In genomic region chr7:127016971-127017949, GRCm38 (mm10) we compare ENCODE assay signal across 8 mouse cellular contexts. TPM values are rescaled to one million over a fixed set of nuclear protein-coding genes. Genes with fewer than 3 reads are reported as not detected.
DNase-seq lines count a peak whose midpoint lies in the region; ATAC-seq and TF ChIP-seq lines count a peak whose summit lies in the region.

TSS of gene Pagr1a (minus strand) at chr7:127017352.

- in situ Hi-C loops in CH12.LX (cut with MboI; ENCODE audit: low pct_ligation_motif_present, low pct_unique_long_range_greater_than_20kb, low sequenced_read_pairs), result loop anchor here (5.0 to 10.0 kb wide), 2 partner anchors 55 to 312 kb away; partner anchors contain the start of gene Coro1a

- peaks cover 14% of the 10 kb centered on the region for H3K79me2 ChIP-seq in CH12.LX (replicated peaks; ENCODE audit: control insufficient read depth, extremely low read depth, insufficient read depth, poor library complexity, severe bottlenecking)

- no peaks in the 10 kb centered on the region for H3K27me3 ChIP-seq in CH12.LX (replicated peaks)
- no peaks in the 10 kb centered on the region for H3K27me3 ChIP-seq in forebrain, embryonic 11.5 days (ENCODE audit: control insufficient read depth, insufficient read depth, low read length)
- no peaks in the 10 kb centered on the region for H3K27me3 ChIP-seq in heart, embryonic 16.5 days (ENCODE audit: control insufficient read depth, insufficient read depth, low read length)
- no peaks in the 10 kb centered on the region for H3K27me3 ChIP-seq in liver, embryonic 15.5 days
- no peaks in the 10 kb centered on the region for H3K27me3 ChIP-seq in neural tube, embryonic 12.5 days (replicated peaks)

- dilution Hi-C loops in CH12.LX (cut with MboI; ENCODE audit: extremely low pct_ligation_motif_present, extremely low pct_unique_long_range_greater_than_20kb, low sequenced_read_pairs), result no loop called here

- DNase-seq in CH12.LX (ENCODE audit: extremely low read depth), result peak; percentile 100
- DNase-seq in c-Kit-positive CD71-positive TER-119-negative erythroid progenitor cells, embryonic 14.5 days (ENCODE audit: low read depth), result peak; percentile 100
- DNase-seq in forebrain, embryonic 11.5 days (ENCODE audit: low spot score), result peak; percentile 99
- DNase-seq in kidney, postnatal 36 days, result peak; percentile 98
- DNase-seq in telencephalon, adult 2 months (ENCODE audit: low read depth, low spot score), result peak; percentile 99

- TF ChIP-seq RAD21 in CH12.LX (IDR thresholded peaks at IDR 0.05; ENCODE audit: low read depth, low read length), result peak; percentile 45

- peak within 1 kb of the TSS; percentile 77 for H3K4me2 ChIP-seq in CH12.LX (ENCODE audit: insufficient read depth, low read depth, poor library complexity, severe bottlenecking)
- H3K4me2 ChIP-seq in forebrain, embryonic 11.5 days (ENCODE audit: low read depth, low read length, severe bottlenecking), result peak within 1 kb of the TSS; percentile 96
- peak within 1 kb of the TSS; percentile 83 for H3K4me2 ChIP-seq in heart, embryonic 16.5 days (ENCODE audit: low read depth, low read length)
- peak within 1 kb of the TSS; percentile 96 for H3K4me2 ChIP-seq in liver, embryonic 15.5 days
- peak within 1 kb of the TSS; percentile 94 for H3K4me2 ChIP-seq in neural tube, embryonic 12.5 days (replicated peaks)

- H3K9me3 ChIP-seq in CH12.LX (replicated peaks; ENCODE audit: low read length), result no peaks in the 10 kb centered on the region
- H3K9me3 ChIP-seq in forebrain, embryonic 11.5 days (ENCODE audit: control insufficient read depth, low read length), result no peaks in the 10 kb centered on the region
- no peaks in the 10 kb centered on the region for H3K9me3 ChIP-seq in heart, embryonic 16.5 days (replicated peaks; ENCODE audit: control insufficient read depth, low read length)
- no peaks in the 10 kb centered on the region for H3K9me3 ChIP-seq in liver, embryonic 15.5 days (replicated peaks)
- no peaks in the 10 kb centered on the region for H3K9me3 ChIP-seq in neural tube, embryonic 12.5 days

- H3K36me3 ChIP-seq in CH12.LX (replicated peaks in 1 of 2; ENCODE audit: control insufficient read depth in 1 of 2, insufficient read depth in 1 of 2, low read length in 1 of 2), result peaks cover 8 to 53% of the 10 kb centered on the region in 2 experiments
- peaks cover 2% of the 10 kb centered on the region for H3K36me3 ChIP-seq in forebrain, embryonic 11.5 days (ENCODE audit: control insufficient read depth, insufficient read depth, low read length)
- peaks cover 13% of the 10 kb centered on the region; the same call in 1 of the 2 replicates for H3K36me3 ChIP-seq in heart, embryonic 16.5 days (ENCODE audit: control insufficient read depth, insufficient read depth)
- peaks cover 21% of the 10 kb centered on the region for H3K36me3 ChIP-seq in liver, embryonic 15.5 days (replicated peaks)
- peaks cover 31% of the 10 kb centered on the region for H3K36me3 ChIP-seq in neural tube, embryonic 12.5 days

- TF ChIP-seq CTCF in CH12.LX (conservative IDR thresholded peaks at IDR 0.05 in 1 of 2, IDR thresholded peaks at IDR 0.05 in 1 of 2; ENCODE audit: low read depth in 2 of 2, low read length in 2 of 2), result peak; percentile 57 to 89

- peaks cover 22 to 70% of the 10 kb centered on the region in 2 experiments; a peak in 3 of 4 replicates for H3K4me1 ChIP-seq in CH12.LX (ENCODE audit: control insufficient read depth in 1 of 2, insufficient read depth in 2 of 2)
- H3K4me1 ChIP-seq in forebrain, embryonic 11.5 days (replicated peaks; ENCODE audit: control insufficient read depth, insufficient read depth, low read length), result peaks cover 19% of the 10 kb centered on the region
- peaks cover 54% of the 10 kb centered on the region for H3K4me1 ChIP-seq in heart, embryonic 16.5 days (ENCODE audit: control insufficient read depth, insufficient read depth, low read length)
- peaks cover 69% of the 10 kb centered on the region for H3K4me1 ChIP-seq in liver, embryonic 15.5 days (replicated peaks)
- H3K4me1 ChIP-seq in neural tube, embryonic 12.5 days, result peaks cover 67% of the 10 kb centered on the region

- TF ChIP-seq EP300 in CH12.LX (IDR thresholded peaks at IDR 0.05; ENCODE audit: low read length), result no peak

- H3K9ac ChIP-seq in CH12.LX (ENCODE audit: insufficient read depth, low read depth), result peak within 1 kb of the TSS; percentile 91
- H3K9ac ChIP-seq in forebrain, embryonic 11.5 days (ENCODE audit: low read length), result peak within 1 kb of the TSS; percentile 94
- H3K9ac ChIP-seq in heart, embryonic 16.5 days (ENCODE audit: low read length), result peak within 1 kb of the TSS; percentile 96
- H3K9ac ChIP-seq in liver, embryonic 15.5 days, result peak within 1 kb of the TSS; percentile 89
- H3K9ac ChIP-seq in neural tube, embryonic 12.5 days, result peak within 1 kb of the TSS; percentile 80

- peak within 1 kb of the TSS; percentile 65 to 92 (median 89) for H3K4me3 ChIP-seq in CH12.LX (replicated peaks in 1 of 3; ENCODE audit: low read depth in 2 of 3, low read length in 2 of 3, poor library complexity in 1 of 3)
- peak within 1 kb of the TSS; percentile 77 for H3K4me3 ChIP-seq in forebrain, embryonic 11.5 days (ENCODE audit: low read depth, low read length)
- peak within 1 kb of the TSS; percentile 89 for H3K4me3 ChIP-seq in heart, embryonic 16.5 days (ENCODE audit: low read length)
- peak within 1 kb of the TSS; percentile 78 for H3K4me3 ChIP-seq in liver, embryonic 15.5 days (replicated peaks)
- peak within 1 kb of the TSS; percentile 61 for H3K4me3 ChIP-seq in neural tube, embryonic 12.5 days

- WGBS in forebrain, embryonic 11.5 days, result 4% methylated on average over 39 of the region's 39 CpGs
- WGBS in heart, embryonic 16.5 days, result 3% methylated on average over 39 of the region's 39 CpGs
- 4% methylated on average over 39 of the region's 39 CpGs for WGBS in liver, embryonic 15.5 days (ENCODE audit: insufficient replicate concordance)
- WGBS in neural tube, embryonic 12.5 days, result 4% methylated on average over 39 of the region's 39 CpGs

- H3K27ac ChIP-seq in CH12.LX (ENCODE audit: insufficient read depth, low read depth), result peak within 1 kb of the TSS; percentile 80
- H3K27ac ChIP-seq in forebrain, embryonic 11.5 days (ENCODE audit: low read depth, low read length), result peak within 1 kb of the TSS; percentile 93
- H3K27ac ChIP-seq in heart, embryonic 16.5 days (ENCODE audit: low read length), result peak within 1 kb of the TSS; percentile 99
- H3K27ac ChIP-seq in liver, embryonic 15.5 days (replicated peaks), result peak within 1 kb of the TSS; percentile 95
- peak within 1 kb of the TSS; percentile 86 for H3K27ac ChIP-seq in neural tube, embryonic 12.5 days

- TF ChIP-seq POLR2A in CH12.LX (IDR thresholded peaks at IDR 0.05; ENCODE audit: low read depth, low read length), result peak; percentile 74

- peak; percentile 76 for ATAC-seq in forebrain, embryonic 11.5 days (replicated peaks; ENCODE audit: low FRiP score)
- ATAC-seq in heart, embryonic 16.5 days (replicated peaks; ENCODE audit: extremely low read depth, insufficient read depth, low FRiP score), result peak; percentile 84
- ATAC-seq in liver, embryonic 15.5 days (ENCODE audit: insufficient read depth), result peak; percentile 83
- peak; percentile 78 for ATAC-seq in neural tube, embryonic 12.5 days (ENCODE audit: low FRiP score, low read depth)

TF ChIP-seq in CH12.LX, 34 proteins besides CTCF, POLR2A, EP300 and RAD21:
- peak; percentile 83 for TF ChIP-seq ELF1 (IDR thresholded peaks at IDR 0.05; ENCODE audit: low read depth, low read length)
- TF ChIP-seq MAZ (IDR thresholded peaks at IDR 0.05; ENCODE audit: low read depth, low read length), result no peak
- TF ChIP-seq IRF4 (IDR thresholded peaks at IDR 0.05; ENCODE audit: low read depth, low read length), result peak; percentile 21; the same call in 1 of the 2 replicates
- 0 out of 2 replicates have a peak, but pooled peaks have one; percentile 2 for TF ChIP-seq MYC (IDR thresholded peaks at IDR 0.05; ENCODE audit: low read depth, low read length)
- no peak for TF ChIP-seq USF2 (conservative IDR thresholded peaks at IDR 0.05; ENCODE audit: low read depth, low read length)
- peak; percentile 92 for TF ChIP-seq HCFC1 (IDR thresholded peaks at IDR 0.05; ENCODE audit: low read depth, low read length)
- TF ChIP-seq CHD1 (IDR thresholded peaks at IDR 0.05; ENCODE audit: low read depth, low read length), result no peak
- peak; percentile 70; the same call in 1 of the 2 replicates for TF ChIP-seq MXI1 (IDR thresholded peaks at IDR 0.05; ENCODE audit: low read depth, low read length)
- peak; percentile 98 for TF ChIP-seq NRF1 (IDR thresholded peaks at IDR 0.05; ENCODE audit: low read depth, low read length)
- TF ChIP-seq ZNF384 (IDR thresholded peaks at IDR 0.05; ENCODE audit: low read depth, low read length), result peak; percentile 66; the same call in 1 of the 2 replicates
- peak; percentile 88; the same call in 1 of the 2 replicates for TF ChIP-seq KAT2A (IDR thresholded peaks at IDR 0.05; ENCODE audit: insufficient replicate concordance, low read length)
- peak; percentile 85 for TF ChIP-seq NELFE (IDR thresholded peaks at IDR 0.05; ENCODE audit: low read depth, low read length)
- TF ChIP-seq SMC3 (IDR thresholded peaks at IDR 0.05; ENCODE audit: low read depth, low read length), result peak; percentile 61
- TF ChIP-seq ZMIZ1 (IDR thresholded peaks at IDR 0.05; ENCODE audit: low read depth, low read length), result peak; percentile 11; the same call in 1 of the 2 replicates
- TF ChIP-seq MAFK (IDR thresholded peaks at IDR 0.05; ENCODE audit: insufficient replicate concordance, low read length), result no peak
- TF ChIP-seq SIN3A (IDR thresholded peaks at IDR 0.05; ENCODE audit: low read length), result peak; percentile 94
- peak; percentile 23; the same call in 1 of the 2 replicates for TF ChIP-seq MEF2A (IDR thresholded peaks at IDR 0.05; ENCODE audit: borderline replicate concordance, low read depth, low read length)
- TF ChIP-seq E2F4 (IDR thresholded peaks at IDR 0.05; ENCODE audit: insufficient replicate concordance, low read depth, low read length), result peak; percentile 96

RNA-seq across cellular contexts. Expression of gene Pagr1a, which starts in this region (rescaled TPM):
- 56.9 and 60.0 TPM in 2 replicates for total RNA-seq in CH12.LX (2012; rRNA removed)
- 12.0 and 24.9 TPM in 2 replicates for total RNA-seq in CH12.LX (2014; rRNA removed)
- 69.4 and 71.3 TPM in 2 replicates for polyA plus RNA-seq in CH12.LX (2012; ENCODE audit: insufficient read length, low read depth)
- 60.5 and 72.4 TPM in 2 replicates for polyA plus RNA-seq in forebrain, embryonic 11.5 days (2014; fragmentation: Nextera tagmentation; extraction: Ambion mirVana)
- 61.0 and 78.5 TPM in 2 replicates for polyA plus RNA-seq in heart, embryonic 16.5 days (2015; fragmentation: Nextera tagmentation; extraction: Ambion mirVana)
- 32.8 and 39.1 TPM in 2 replicates for polyA plus RNA-seq in liver, embryonic 15.5 days (2015; fragmentation: Nextera tagmentation; extraction: Ambion mirVana)
- polyA plus RNA-seq in neural tube, embryonic 12.5 days (2016; fragmentation: Nextera tagmentation; extraction: Ambion mirVana), result 63.1 and 80.4 TPM in 2 replicates

Comparison
In these comparisons a context has a peak if more than half of its experiments do, and no peak if none do; other contexts are left out.
1. Peak in every context shown above with its lines: DNase-seq, ATAC-seq, H3K4me3 ChIP-seq and H3K27ac ChIP-seq.